Mouse (Mus musculus): ENCODE data around the gene Stoml3. TPM values are rescaled to one million over a fixed set of nuclear protein-coding genes. Genes with fewer than 3 reads are reported as not detected.

The Stoml3 gene
- polyA plus RNA-seq, 1 experiment from 2014 or later = not detected

GRCm38 (mm10) chr3:53514221-53515065 is 26.0 kb downstream of the Stoml3 start:
- 85% methylated on average over 4 of the region's 4 CpGs for WGBS
- Histone ChIP-seq H3K4me1 (replicated peaks; ENCODE audit: insufficient read depth, low read length) (no peaks in the 10 kb centered on the region), H3K36me3 (ENCODE audit: insufficient read depth, low read length) (peaks cover 6% of the 10 kb centered on the region), H3K27ac (no peak overlapping the region), H3K4me2 (ENCODE audit: low read length) (no peak overlapping the region), H3K9ac (ENCODE audit: low read depth, low read length) (no peak overlapping the region), H3K9me3 (replicated peaks; ENCODE audit: low read length) (no peaks in the 10 kb centered on the region), H3K4me3 (replicated peaks; ENCODE audit: low read depth, low read length) (no peak overlapping the region), H3K27me3 (ENCODE audit: insufficient read depth, low read length) (no peaks in the 10 kb centered on the region)
- DNase-seq (ENCODE audit: low spot score) = no peak
- TF ChIP-seq CTCF (IDR thresholded peaks at IDR 0.05; ENCODE audit: low read depth) = no peak
- no peak for ATAC-seq (replicated peaks; ENCODE audit: low FRiP score, low read depth)

- no peaks in the 10 kb centered on the region for H3K27me3 ChIP-seq (ENCODE audit: insufficient read depth, low read length)
- no peak for ATAC-seq (replicated peaks; ENCODE audit: low FRiP score, low read depth)
- H3K9ac ChIP-seq (ENCODE audit: low read depth, low read length) = no peak overlapping the region
- WGBS = 91% methylated on average over 10 of the region's 10 CpGs
- H3K9me3 ChIP-seq (replicated peaks; ENCODE audit: low read length) = no peaks in the 10 kb centered on the region
- TF ChIP-seq CTCF (IDR thresholded peaks at IDR 0.05; ENCODE audit: low read depth) = no peak
- no peak for DNase-seq (ENCODE audit: low spot score)
- 0 out of 2 replicates have a peak, but pooled peaks cover 2% of the 10 kb centered on the region for H3K4me1 ChIP-seq (replicated peaks; ENCODE audit: insufficient read depth, low read length)
- no peak overlapping the region for H3K27ac ChIP-seq
- peaks cover 11% of the 10 kb centered on the region; the same call in 1 of the 2 replicates for H3K36me3 ChIP-seq (ENCODE audit: insufficient read depth, low read length)
- H3K4me3 ChIP-seq (replicated peaks; ENCODE audit: low read depth, low read length) = no peak overlapping the region
- no peak overlapping the region for H3K4me2 ChIP-seq (ENCODE audit: low read length)
Observed at GRCm38 (mm10) chr3:53522794-53523193, 34.3 kb downstream of the Stoml3 start.

GRCm38 (mm10) chr3:53525737-53526136 is 37.3 kb downstream of the Stoml3 start:
- 0 out of 2 replicates have a peak overlapping the region, but pooled peaks have one; percentile 37 for H3K9ac ChIP-seq (ENCODE audit: low read depth, low read length)
- H3K27me3 ChIP-seq (ENCODE audit: insufficient read depth, low read length) = no peaks in the 10 kb centered on the region
- ATAC-seq (replicated peaks; ENCODE audit: low FRiP score, low read depth) = peak; percentile 49
- H3K36me3 ChIP-seq (ENCODE audit: insufficient read depth, low read length) = 0 out of 2 replicates have a peak, but pooled peaks cover 3% of the 10 kb centered on the region
- peak; percentile 83 for TF ChIP-seq CTCF (IDR thresholded peaks at IDR 0.05; ENCODE audit: low read depth)
- 14% methylated on average over 21 of the region's 21 CpGs for WGBS
- H3K4me2 ChIP-seq (ENCODE audit: low read length) = peak overlapping the region; percentile 64
- no peak overlapping the region for H3K27ac ChIP-seq
- peak; percentile 83 for DNase-seq (ENCODE audit: low spot score)
- H3K4me1 ChIP-seq (replicated peaks; ENCODE audit: insufficient read depth, low read length) = 0 out of 2 replicates have a peak, but pooled peaks cover 2% of the 10 kb centered on the region
- H3K9me3 ChIP-seq (replicated peaks; ENCODE audit: low read length) = no peaks in the 10 kb centered on the region
- peak overlapping the region; percentile 24; the same call in 1 of the 2 replicates for H3K4me3 ChIP-seq (replicated peaks; ENCODE audit: low read depth, low read length)

DNA sequence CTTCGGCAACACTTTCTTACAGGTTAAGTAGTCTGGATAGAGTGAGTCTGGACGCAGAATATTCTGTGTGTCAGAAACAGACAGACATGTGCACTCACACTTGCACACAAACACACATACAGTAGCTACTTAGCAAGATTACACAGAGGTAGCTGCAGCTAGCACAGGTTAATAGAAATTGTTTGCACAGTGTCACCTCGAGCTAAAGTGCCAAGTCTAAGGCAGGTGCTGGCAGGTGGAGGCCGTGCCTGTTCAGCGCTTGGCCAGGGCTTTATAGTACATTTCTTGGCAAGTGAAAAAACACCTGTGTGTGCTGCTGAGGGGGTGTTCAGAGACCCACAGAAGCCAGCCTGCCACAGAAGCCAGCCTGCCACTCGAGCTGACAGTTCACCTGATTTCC is 41.9 kb downstream of the Stoml3 start:
- Histone ChIP-seq H3K27ac (no peak overlapping the region), H3K9me3 (replicated peaks; ENCODE audit: low read length) (no peaks in the 10 kb centered on the region), H3K27me3 (ENCODE audit: insufficient read depth, low read length) (no peaks in the 10 kb centered on the region), H3K4me2 (ENCODE audit: low read length) (no peak overlapping the region), H3K9ac (ENCODE audit: low read depth, low read length) (no peak overlapping the region), H3K36me3 (ENCODE audit: insufficient read depth, low read length) (0 out of 2 replicates have a peak, but pooled peaks cover 6% of the 10 kb centered on the region), H3K4me1 (replicated peaks; ENCODE audit: insufficient read depth, low read length) (0 out of 2 replicates have a peak, but pooled peaks cover 2% of the 10 kb centered on the region), H3K4me3 (replicated peaks; ENCODE audit: low read depth, low read length) (no peak overlapping the region)
- TF ChIP-seq CTCF (IDR thresholded peaks at IDR 0.05; ENCODE audit: low read depth) = no peak
- DNase-seq (ENCODE audit: low spot score) (no peak), ATAC-seq (replicated peaks; ENCODE audit: low FRiP score, low read depth) (no peak)
- 77% methylated on average over 6 of the region's 6 CpGs for WGBS

GRCm38 (mm10) chr3:53532091-53532490 is 43.6 kb downstream of the Stoml3 start:
- ATAC-seq (replicated peaks; ENCODE audit: low FRiP score, low read depth) (no peak), DNase-seq (ENCODE audit: low spot score) (no peak)

DNA sequence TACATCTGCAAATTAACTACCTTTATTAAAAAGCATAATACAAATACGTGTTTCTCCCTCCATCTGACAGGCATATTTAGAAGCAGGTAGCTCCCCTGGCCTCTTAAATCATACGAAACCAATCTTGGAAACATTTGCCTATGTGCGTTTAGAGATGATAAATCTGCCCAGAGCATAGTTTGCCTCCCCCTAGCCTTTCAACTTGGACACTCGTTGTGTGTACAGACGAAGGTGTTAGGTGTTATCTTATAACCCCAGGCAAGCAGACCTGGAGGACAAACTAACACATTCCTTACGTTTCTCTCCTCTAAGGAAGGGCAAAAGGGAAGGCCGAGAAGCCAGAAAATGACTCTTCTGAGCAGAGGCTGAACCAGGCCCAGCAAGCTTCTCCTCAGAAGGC is 64.2 kb downstream of the Stoml3 start:
- no peaks in the 10 kb centered on the region for H3K36me3 ChIP-seq (ENCODE audit: insufficient read depth, low read length)
- DNase-seq (ENCODE audit: low spot score) = no peak
- no peak for ATAC-seq (replicated peaks; ENCODE audit: low FRiP score, low read depth)
- H3K9ac ChIP-seq (ENCODE audit: low read depth, low read length) = no peak overlapping the region
- no peaks in the 10 kb centered on the region for H3K9me3 ChIP-seq (replicated peaks; ENCODE audit: low read length)
- H3K27me3 ChIP-seq (ENCODE audit: insufficient read depth, low read length) = no peaks in the 10 kb centered on the region
- H3K27ac ChIP-seq = no peak overlapping the region; the same call in 1 of the 2 replicates
- H3K4me3 ChIP-seq (replicated peaks; ENCODE audit: low read depth, low read length) = no peak overlapping the region
- 45% methylated on average over 7 of the region's 7 CpGs for WGBS
- no peak overlapping the region for H3K4me2 ChIP-seq (ENCODE audit: low read length)
- peaks cover 4% of the 10 kb centered on the region for H3K4me1 ChIP-seq (replicated peaks; ENCODE audit: insufficient read depth, low read length)
- TF ChIP-seq CTCF (IDR thresholded peaks at IDR 0.05; ENCODE audit: low read depth) = no peak

More at GRCm38 (mm10) chr3:53532091-53532490, 43.6 kb downstream of the Stoml3 start:
- H3K27ac ChIP-seq = no peak overlapping the region
- TF ChIP-seq CTCF (IDR thresholded peaks at IDR 0.05; ENCODE audit: low read depth) = no peak
- H3K27me3 ChIP-seq (ENCODE audit: insufficient read depth, low read length) = no peaks in the 10 kb centered on the region
- no peaks in the 10 kb centered on the region for H3K4me1 ChIP-seq (replicated peaks; ENCODE audit: insufficient read depth, low read length)
- H3K36me3 ChIP-seq (ENCODE audit: insufficient read depth, low read length) = 0 out of 2 replicates have a peak, but pooled peaks cover 6% of the 10 kb centered on the region
- no peak overlapping the region for H3K4me2 ChIP-seq (ENCODE audit: low read length)
- no peaks in the 10 kb centered on the region for H3K9me3 ChIP-seq (replicated peaks; ENCODE audit: low read length)
- H3K9ac ChIP-seq (ENCODE audit: low read depth, low read length) = no peak overlapping the region
- H3K4me3 ChIP-seq (replicated peaks; ENCODE audit: low read depth, low read length) = no peak overlapping the region
- 89% methylated on average over 6 of the region's 6 CpGs for WGBS
